Mouse (Mus musculus): ENCODE data around the gene Kifc1. TPM values are rescaled to one million over a fixed set of nuclear protein-coding genes. Genes with fewer than 3 reads are reported as not detected.
A peak's percentile ranks its signal among the peaks of the same experiment; 100 is the strongest.

Kifc1 gene
- total RNA-seq, 2 experiments from 2014 or later: 2.5 to 2.8 TPM

DNA sequence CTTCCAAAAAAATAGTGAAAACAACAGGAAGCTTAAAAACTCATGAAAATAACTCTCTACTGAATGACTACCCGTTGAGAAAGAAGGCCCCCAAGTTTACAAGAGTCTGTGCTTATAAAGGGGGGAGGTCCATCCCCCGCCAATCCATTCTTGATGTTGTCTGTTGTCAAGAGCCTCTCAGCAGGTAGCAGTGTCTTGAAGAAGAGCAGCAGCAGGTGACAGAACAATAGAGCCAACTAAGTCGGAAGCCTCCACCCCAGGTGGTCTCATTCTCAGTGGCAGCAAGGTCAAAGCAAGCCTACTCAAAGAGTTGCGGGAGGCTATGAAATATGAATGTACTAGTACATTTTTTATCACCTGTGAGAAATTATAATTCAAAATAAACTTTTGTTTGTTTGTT lies 32.6 kb downstream of the Kifc1 start:
- no peak for DNase-seq (ENCODE audit: low spot score in 2 of 2)

DNA sequence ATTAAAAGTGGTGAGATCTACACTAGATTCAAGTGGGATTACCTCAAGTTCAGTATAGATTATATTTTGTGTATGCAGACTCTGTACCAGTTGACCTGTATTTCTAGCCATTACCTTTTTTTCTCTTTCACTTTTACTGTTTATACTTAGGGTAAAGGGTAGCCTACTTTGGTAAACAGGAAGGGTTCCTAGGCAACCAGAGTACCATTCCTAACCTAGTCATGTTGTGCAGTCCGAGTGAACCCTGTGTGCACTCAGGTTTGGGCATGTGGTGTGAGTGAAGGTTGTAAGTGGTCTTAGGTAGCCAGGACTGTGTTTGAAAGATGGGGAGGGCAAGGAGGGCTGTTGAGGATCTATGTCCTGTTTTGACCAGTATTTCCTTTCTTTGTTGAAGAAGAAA lies 39.1 kb downstream of the Kifc1 start:
- no peak for DNase-seq (ENCODE audit: low spot score in 2 of 2)

DNA sequence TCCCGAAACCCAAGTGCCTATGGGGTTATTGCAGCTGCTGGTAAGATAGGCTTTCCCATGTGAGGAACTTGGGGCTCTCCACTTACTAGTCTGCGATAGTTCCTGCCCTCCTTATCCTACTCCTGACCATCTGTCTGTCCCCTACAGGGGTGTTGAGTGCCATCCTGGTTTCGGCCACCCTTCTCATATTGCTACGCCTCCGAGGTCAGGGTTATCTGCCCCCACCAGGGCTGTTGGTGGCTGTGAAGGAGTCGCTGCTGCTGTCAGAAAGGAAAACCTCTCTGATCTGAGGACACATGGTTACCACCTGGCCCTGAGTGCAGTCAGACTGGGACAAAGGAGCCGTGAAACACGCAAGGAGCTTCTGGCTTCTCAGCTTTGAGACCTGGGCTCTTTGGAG lies 42.3 kb downstream of the Kifc1 start:
- DNase-seq (ENCODE audit: low spot score in 2 of 2): no peak

DNA sequence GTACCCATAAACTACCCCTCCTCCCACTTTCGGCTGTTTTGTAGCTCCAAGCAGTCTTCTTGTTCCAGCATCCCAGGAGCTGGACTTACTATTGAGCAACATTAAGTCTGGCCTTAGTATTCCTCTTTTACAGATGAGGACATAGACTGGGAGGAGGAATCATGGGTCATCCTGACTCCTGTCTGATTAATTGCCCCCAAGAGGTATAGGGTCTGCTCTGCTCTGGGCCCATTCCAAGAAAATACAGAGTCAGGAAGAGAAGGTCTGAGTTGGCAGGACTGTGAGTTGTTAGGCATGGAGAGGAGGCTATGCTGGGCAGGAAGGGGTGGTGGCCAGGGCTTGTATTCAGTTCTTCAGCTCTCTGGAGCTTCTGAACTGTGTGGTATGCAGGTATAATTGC lies 46.3 kb downstream of the Kifc1 start:
- DNase-seq (ENCODE audit: low spot score in 2 of 2): no peak

DNA sequence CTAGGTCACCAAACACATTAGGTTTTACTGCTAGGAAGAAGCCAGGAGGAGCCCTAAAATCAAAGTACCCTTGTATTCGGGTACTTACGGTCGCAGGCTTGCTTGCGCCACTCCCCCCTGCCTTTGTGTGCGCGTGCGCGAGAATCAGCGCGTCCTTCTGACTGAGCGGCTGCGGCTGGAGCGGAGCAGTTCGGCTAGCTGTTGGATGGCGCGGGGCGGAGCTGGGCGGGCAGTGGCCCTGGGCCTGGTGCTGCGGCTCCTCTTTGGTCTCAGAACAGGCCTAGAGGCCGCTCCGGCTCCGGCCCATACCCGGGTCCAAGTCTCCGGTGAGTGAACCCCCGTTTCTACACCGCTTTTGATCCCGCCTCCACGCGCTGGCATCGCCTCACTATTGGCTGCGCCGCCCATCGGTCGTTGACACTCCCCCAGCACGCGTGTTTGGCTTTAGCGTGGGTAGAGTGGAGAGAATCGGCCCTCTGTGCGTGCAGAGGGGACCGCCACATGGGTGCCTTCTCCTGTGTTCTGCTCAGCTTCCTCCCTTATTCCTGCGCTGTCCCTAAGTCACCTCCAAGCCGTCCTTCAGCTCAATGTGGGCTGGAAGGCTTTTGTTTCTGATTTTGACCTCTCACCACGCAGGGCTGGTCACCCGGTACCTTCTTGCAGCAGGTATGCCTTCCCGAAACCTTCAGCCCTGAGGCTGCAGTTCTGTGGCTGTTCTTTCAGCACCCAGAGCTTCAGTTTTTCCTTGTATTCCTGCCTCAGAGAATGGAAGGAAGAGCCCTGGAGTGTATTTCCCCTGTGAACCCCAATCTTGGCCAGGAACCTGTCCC lies 47.3 kb downstream of the Kifc1 start, which contains the start of gene Cd320:
Gene Cd320, plus strand, starts transcription at position 126 of the 830 bp plus-strand sequence.
- DNase-seq (ENCODE audit: low spot score in 2 of 2): peak; percentile 92 to 94

DNA sequence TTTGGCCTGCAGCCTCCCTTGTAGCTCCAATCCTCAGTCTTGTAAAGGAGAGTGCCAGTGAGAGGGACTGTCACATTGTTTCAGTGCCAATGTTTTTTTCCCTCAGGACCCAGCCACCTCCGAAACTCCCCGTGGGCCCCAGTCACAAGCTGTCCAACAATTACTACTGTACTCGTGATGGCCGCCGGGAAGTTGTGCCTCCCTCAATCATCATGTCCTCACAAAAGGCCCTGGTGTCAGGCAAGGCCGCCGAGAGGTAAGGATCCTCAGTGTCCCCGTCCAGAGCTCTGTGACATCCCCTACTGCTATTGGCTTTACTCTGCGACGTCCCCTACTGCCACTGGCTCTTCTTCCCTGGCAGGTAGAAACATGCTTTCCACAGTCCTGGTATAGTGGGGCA lies 60.9 kb downstream of the Kifc1 start:
- no peak for DNase-seq (ENCODE audit: low spot score in 2 of 2)

DNA sequence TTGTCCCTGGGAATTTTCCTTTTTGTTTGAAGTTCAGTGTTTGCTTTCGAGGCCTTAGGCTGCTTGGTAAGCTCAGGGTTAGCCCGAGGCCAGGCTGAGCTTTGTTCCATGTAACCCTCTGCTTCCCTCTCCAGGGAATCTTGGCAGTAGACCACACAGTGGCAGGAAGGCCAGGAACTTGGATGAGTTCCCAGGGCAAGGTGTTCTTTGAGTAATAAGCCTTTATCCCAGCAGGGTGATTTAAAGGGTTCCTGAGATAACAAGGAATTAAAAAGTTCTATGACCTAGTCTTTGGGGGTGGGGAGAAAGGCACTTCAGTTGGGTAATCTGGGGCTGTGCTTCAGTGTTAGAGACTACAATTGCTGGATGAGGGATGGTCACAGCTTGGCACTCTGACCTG lies 61.6 kb downstream of the Kifc1 start:
- no peak for DNase-seq (ENCODE audit: low spot score in 2 of 2)

DNA sequence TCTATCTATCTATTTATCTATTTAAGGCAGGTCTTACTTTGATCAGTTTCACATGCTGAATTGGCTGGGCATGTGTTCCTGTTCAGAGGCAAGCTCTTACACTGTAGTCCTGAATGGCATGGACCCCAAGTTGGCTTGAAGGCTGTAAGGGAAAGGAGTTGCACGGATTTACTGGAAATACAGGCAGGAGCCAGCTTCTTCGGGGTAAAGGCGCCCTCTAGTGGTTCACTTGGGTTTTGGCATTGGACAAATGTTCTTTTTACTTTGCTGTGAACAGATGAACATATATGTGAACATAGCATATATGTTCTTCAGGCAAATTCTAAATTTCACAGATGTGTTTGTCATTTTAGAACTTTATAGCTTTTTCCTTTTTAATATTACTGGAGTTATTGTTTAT lies 63.6 kb downstream of the Kifc1 start:
- DNase-seq (ENCODE audit: low spot score in 2 of 2): peak; percentile 64 to 66

Small RNA genes within 50 kb of the gene (microRNA-seq; reads per million reads assigned to microRNA genes)
- gene Gm27740: 0 reads per million in 2 experiments

Other genes with a start within 250 kb of the Kifc1 start
- 100 to 1,000 TPM; 129 to 143 TPM for gene Hnrnpm, start 203.8 kb downstream of the Kifc1 start, total RNA-seq (2021)
- 10 to 100 TPM; 90.0 to 90.1 TPM for gene March2, start 172.0 kb downstream of the Kifc1 start, total RNA-seq (2021)
- 100 to 1,000 TPM; 359 to 382 TPM for gene Rab11b, start 130.1 kb downstream of the Kifc1 start, total RNA-seq (2021)
- gene Angptl4, start 108.8 kb downstream of the Kifc1 start, total RNA-seq (2021): 1 to 10 TPM; 1.4 to 2.2 TPM
- 10 to 100 TPM; 27.5 to 32.7 TPM for gene Kank3, start 80.1 kb downstream of the Kifc1 start, total RNA-seq (2021)
- gene Rps28, start 66.1 kb downstream of the Kifc1 start, total RNA-seq (2021): 100 to 1,000 TPM; 702 to 765 TPM
- 100 to 1,000 TPM; 194 to 196 TPM for gene Ndufa7, start 66.1 kb downstream of the Kifc1 start, total RNA-seq (2021)
- 10 to 100 TPM; 24.2 to 24.4 TPM for gene Cd320, start 47.6 kb downstream of the Kifc1 start, total RNA-seq (2021)
- not detected for gene Gm7029, start 16.8 kb downstream of the Kifc1 start, total RNA-seq (2021)
- under 1 TPM in 1 of 2 experiments, not detected in 1; 0.58 TPM for gene Platr17, start 14.5 kb upstream of the Kifc1 start, total RNA-seq (2021)
- 10 to 100 TPM; 27.4 to 34.7 TPM for gene Daxx, start 18.8 kb upstream of the Kifc1 start, total RNA-seq (2021)
- 10 to 100 TPM; 42.0 to 53.5 TPM for gene Tapbp, start 25.2 kb upstream of the Kifc1 start, total RNA-seq (2021)
- gene Zbtb22, start 25.2 kb upstream of the Kifc1 start, total RNA-seq (2021): 10 to 100 TPM; 33.0 to 35.5 TPM
- 10 to 100 TPM; 62.2 to 63.5 TPM for gene Rgl2, start 38.9 kb upstream of the Kifc1 start, total RNA-seq (2021)
- 10 to 100 TPM; 92.3 to 94.0 TPM for gene Pfdn6, start 49.7 kb upstream of the Kifc1 start, total RNA-seq (2021)
- gene Wdr46, start 50.0 kb upstream of the Kifc1 start, total RNA-seq (2021): 10 to 100 TPM; 12.5 to 13.8 TPM
- gene B3galt4, start 60.8 kb upstream of the Kifc1 start, total RNA-seq (2021): 1 to 10 TPM; 5.9 to 6.5 TPM
- 10 to 100 TPM; 71.1 to 71.2 TPM for gene Vps52, start 65.2 kb upstream of the Kifc1 start, total RNA-seq (2021)
- gene Rps18, start 65.3 kb upstream of the Kifc1 start, total RNA-seq (2021): 100 to 1,000 TPM; 332 to 337 TPM
- gene H2-K1, start 109.7 kb upstream of the Kifc1 start, total RNA-seq (2021): 10 to 100 TPM; 30.9 to 33.6 TPM
- 10 to 100 TPM; 31.6 to 34.6 TPM for gene Ring1, start 134.0 kb upstream of the Kifc1 start, total RNA-seq (2021)
- 10 to 100 TPM; 39.3 to 43.2 TPM for gene H2-Ke6, start 137.4 kb upstream of the Kifc1 start, total RNA-seq (2021)
- 100 to 1,000 TPM in 1 of 2 experiments, 10 to 100 TPM in 1; 96.1 to 101 TPM for gene Slc39a7, start 141.0 kb upstream of the Kifc1 start, total RNA-seq (2021)
- gene Rxrb, start 141.2 kb upstream of the Kifc1 start, total RNA-seq (2021): 10 to 100 TPM; 80.6 to 84.1 TPM
- gene Col11a2, start 148.8 kb upstream of the Kifc1 start, total RNA-seq (2021): 10 to 100 TPM; 14.5 to 14.6 TPM
- not detected for gene H2-Oa, start 201.7 kb upstream of the Kifc1 start, total RNA-seq (2021)
- 10 to 100 TPM; 22.3 to 26.5 TPM for gene H2-DMa, start 228.9 kb upstream of the Kifc1 start, total RNA-seq (2021)
- gene Brd2, start 232.0 kb upstream of the Kifc1 start, total RNA-seq (2021): 100 to 1,000 TPM; 177 to 179 TPM